Mouse (Mus musculus): Measurements from ENCODE around the gene Zim1. TPM values are rescaled to one million over a fixed set of nuclear protein-coding genes. Genes with fewer than 3 reads are reported as not detected.

Gene Zim1
- polyA plus RNA-seq (2015; fragmentation: Nextera tagmentation; extraction: Ambion mirVana): 5.7 and 7.2 TPM in 2 replicates

GRCm38 (mm10) chr7:6696241-6697045 is at the start of gene Zim1:
Gene Zim1, minus strand, starts transcription at chr7:6696450.
- H3K27ac ChIP-seq (replicated peaks): no peak within 1 kb of the TSS
- WGBS: 12% methylated on average over 32 of the region's 32 CpGs
- H3K4me1 ChIP-seq: peaks cover 7% of the 10 kb centered on the region; the same call in 1 of the 2 replicates
- ATAC-seq (ENCODE audit: low FRiP score): peak; percentile 100
- peak within 1 kb of the TSS; percentile 54 for H3K4me3 ChIP-seq (replicated peaks)
- no peaks in the 10 kb centered on the region for H3K27me3 ChIP-seq (replicated peaks)
- no peaks in the 10 kb centered on the region for H3K36me3 ChIP-seq
- peak within 1 kb of the TSS; percentile 59 for H3K9ac ChIP-seq (replicated peaks)
- no peaks in the 10 kb centered on the region for H3K9me3 ChIP-seq (replicated peaks)
- H3K4me2 ChIP-seq: peak within 1 kb of the TSS; percentile 88

- WGBS: 71% methylated on average over 10 of the region's 10 CpGs
- no peak overlapping the region for H3K9ac ChIP-seq (replicated peaks)
- no peaks in the 10 kb centered on the region for H3K27me3 ChIP-seq (replicated peaks)
- no peak overlapping the region for H3K4me2 ChIP-seq
- H3K27ac ChIP-seq (replicated peaks): no peak overlapping the region
- no peaks in the 10 kb centered on the region for H3K36me3 ChIP-seq
- no peaks in the 10 kb centered on the region for H3K9me3 ChIP-seq (replicated peaks)
- no peak for ATAC-seq (ENCODE audit: low FRiP score)
- H3K4me3 ChIP-seq (replicated peaks): no peak overlapping the region
- peaks cover 12% of the 10 kb centered on the region; the same call in 1 of the 2 replicates for H3K4me1 ChIP-seq
These were observed 48.1 kb upstream of the Zim1 start for GRCm38 (mm10) chr7:6744281-6744904.

GRCm38 (mm10) chr7:6736060-6736459 is 39.8 kb upstream of the Zim1 start:
- 68% methylated on average over 1 of the region's 1 CpGs for WGBS
- Histone ChIP-seq H3K9ac (replicated peaks) (no peak overlapping the region), H3K4me3 (replicated peaks) (no peak overlapping the region), H3K4me1 (no peaks in the 10 kb centered on the region), H3K4me2 (no peak overlapping the region), H3K36me3 (no peaks in the 10 kb centered on the region), H3K27ac (replicated peaks) (no peak overlapping the region), H3K9me3 (replicated peaks) (no peaks in the 10 kb centered on the region), H3K27me3 (replicated peaks) (no peaks in the 10 kb centered on the region)
- no peak for ATAC-seq (ENCODE audit: low FRiP score)

GRCm38 (mm10) chr7:6731930-6732329 is 35.7 kb upstream of the Zim1 start:
- Histone ChIP-seq H3K9ac (replicated peaks) (peak overlapping the region; percentile 56), H3K4me2 (peak overlapping the region; percentile 50), H3K9me3 (replicated peaks) (0 out of 2 replicates have a peak, but pooled peaks cover 7% of the 10 kb centered on the region), H3K36me3 (no peaks in the 10 kb centered on the region), H3K27me3 (replicated peaks) (no peaks in the 10 kb centered on the region), H3K4me1 (no peaks in the 10 kb centered on the region), H3K4me3 (replicated peaks) (peak overlapping the region; percentile 59), H3K27ac (replicated peaks) (peak overlapping the region; percentile 73)
- 57% methylated on average over 4 of the region's 4 CpGs for WGBS
- no peak for ATAC-seq (ENCODE audit: low FRiP score)

GRCm38 (mm10) chr7:6731373-6731772 is 35.1 kb upstream of the Zim1 start:
- Histone ChIP-seq H3K36me3 (no peaks in the 10 kb centered on the region; the same call in 1 of the 2 replicates), H3K4me1 (no peaks in the 10 kb centered on the region; the same call in 1 of the 2 replicates), H3K4me2 (peak overlapping the region; percentile 50), H3K9ac (replicated peaks) (peak overlapping the region; percentile 56), H3K27me3 (replicated peaks) (no peaks in the 10 kb centered on the region), H3K27ac (replicated peaks) (peak overlapping the region; percentile 91; the same call in 1 of the 2 replicates), H3K4me3 (replicated peaks) (peak overlapping the region; percentile 59), H3K9me3 (replicated peaks) (0 out of 2 replicates have a peak, but pooled peaks cover 7% of the 10 kb centered on the region)
- ATAC-seq (ENCODE audit: low FRiP score): no peak
- 54% methylated on average over 3 of the region's 3 CpGs for WGBS

- peak overlapping the region; percentile 59 for H3K4me3 ChIP-seq (replicated peaks)
- ATAC-seq (ENCODE audit: low FRiP score): no peak
- 44% methylated on average over 15 of the region's 15 CpGs for WGBS
- no peaks in the 10 kb centered on the region; the same call in 1 of the 2 replicates for H3K4me1 ChIP-seq
- 0 out of 2 replicates have a peak, but pooled peaks cover 7% of the 10 kb centered on the region for H3K9me3 ChIP-seq (replicated peaks)
- H3K9ac ChIP-seq (replicated peaks): peak overlapping the region; percentile 56
- no peaks in the 10 kb centered on the region for H3K27me3 ChIP-seq (replicated peaks)
- peak overlapping the region; percentile 91 for H3K27ac ChIP-seq (replicated peaks)
- H3K36me3 ChIP-seq: no peaks in the 10 kb centered on the region; the same call in 1 of the 2 replicates
- peak overlapping the region; percentile 50 for H3K4me2 ChIP-seq
These were observed 34.6 kb upstream of the Zim1 start for GRCm38 (mm10) chr7:6730801-6731200.

- Histone ChIP-seq H3K9ac (replicated peaks) (peak within 1 kb of the TSS; percentile 60), H3K36me3 (peaks cover 5% of the 10 kb centered on the region), H3K27ac (replicated peaks) (peak within 1 kb of the TSS; percentile 91), H3K27me3 (replicated peaks) (no peaks in the 10 kb centered on the region), H3K4me1 (no peaks in the 10 kb centered on the region; the same call in 1 of the 2 replicates), H3K4me2 (peak within 1 kb of the TSS; percentile 50), H3K4me3 (replicated peaks) (peak within 1 kb of the TSS; percentile 59), H3K9me3 (replicated peaks) (0 out of 2 replicates have a peak, but pooled peaks cover 7% of the 10 kb centered on the region)
- 46% methylated on average over 24 of the region's 24 CpGs for WGBS
- peak; percentile 59 for ATAC-seq (ENCODE audit: low FRiP score)
These were observed 34.0 kb upstream of the Zim1 start, which contains the start of the genes Peg3 and Usp29 for GRCm38 (mm10) chr7:6730241-6730640. Gene Peg3, minus strand, starts transcription at chr7:6730431. Gene Usp29, plus strand, starts transcription at chr7:6730578.

GRCm38 (mm10) chr7:6729061-6729817 is 33.0 kb upstream of the Zim1 start:
- Histone ChIP-seq H3K9ac (replicated peaks) (peak overlapping the region; percentile 60), H3K27ac (replicated peaks) (peak overlapping the region; percentile 91), H3K36me3 (peaks cover 16% of the 10 kb centered on the region), H3K9me3 (replicated peaks) (0 out of 2 replicates have a peak, but pooled peaks cover 7% of the 10 kb centered on the region), H3K4me3 (replicated peaks) (peak overlapping the region; percentile 59), H3K27me3 (replicated peaks) (no peaks in the 10 kb centered on the region), H3K4me1 (no peaks in the 10 kb centered on the region; the same call in 1 of the 2 replicates), H3K4me2 (peak overlapping the region; percentile 50)
- peak; percentile 70 for ATAC-seq (ENCODE audit: low FRiP score)
- 50% methylated on average over 37 of the region's 37 CpGs for WGBS

- H3K9me3 ChIP-seq (replicated peaks): 0 out of 2 replicates have a peak, but pooled peaks cover 7% of the 10 kb centered on the region
- H3K4me2 ChIP-seq: peak overlapping the region; percentile 50
- H3K4me3 ChIP-seq (replicated peaks): peak overlapping the region; percentile 59
- H3K27me3 ChIP-seq (replicated peaks): no peaks in the 10 kb centered on the region
- peak overlapping the region; percentile 50 for H3K9ac ChIP-seq (replicated peaks)
- H3K27ac ChIP-seq (replicated peaks): peak overlapping the region; percentile 91
- peaks cover 22% of the 10 kb centered on the region for H3K36me3 ChIP-seq
- whole genome bisulfite sequencing: 57% methylated on average over 19 of the region's 19 CpGs
- ATAC-seq (ENCODE audit: low FRiP score): peak; percentile 81
- H3K4me1 ChIP-seq: no peaks in the 10 kb centered on the region; the same call in 1 of the 2 replicates
These were observed 32.1 kb upstream of the Zim1 start for GRCm38 (mm10) chr7:6728263-6728931.

- Histone ChIP-seq H3K27me3 (replicated peaks) (no peaks in the 10 kb centered on the region), H3K9ac (replicated peaks) (peak overlapping the region; percentile 29), H3K9me3 (replicated peaks) (0 out of 2 replicates have a peak, but pooled peaks cover 7% of the 10 kb centered on the region), H3K36me3 (peaks cover 28% of the 10 kb centered on the region), H3K4me2 (peak overlapping the region; percentile 41), H3K4me1 (no peaks in the 10 kb centered on the region; the same call in 1 of the 2 replicates), H3K4me3 (replicated peaks) (peak overlapping the region; percentile 59), H3K27ac (replicated peaks) (peak overlapping the region; percentile 91)
- peak; percentile 67 for ATAC-seq (ENCODE audit: low FRiP score)
- WGBS: 47% methylated on average over 19 of the region's 19 CpGs
These were observed 31.3 kb upstream of the Zim1 start for GRCm38 (mm10) chr7:6727351-6728121.
